Mouse (Mus musculus): Measurements from ENCODE around the gene Sema3a.

The Sema3a gene

DNA sequence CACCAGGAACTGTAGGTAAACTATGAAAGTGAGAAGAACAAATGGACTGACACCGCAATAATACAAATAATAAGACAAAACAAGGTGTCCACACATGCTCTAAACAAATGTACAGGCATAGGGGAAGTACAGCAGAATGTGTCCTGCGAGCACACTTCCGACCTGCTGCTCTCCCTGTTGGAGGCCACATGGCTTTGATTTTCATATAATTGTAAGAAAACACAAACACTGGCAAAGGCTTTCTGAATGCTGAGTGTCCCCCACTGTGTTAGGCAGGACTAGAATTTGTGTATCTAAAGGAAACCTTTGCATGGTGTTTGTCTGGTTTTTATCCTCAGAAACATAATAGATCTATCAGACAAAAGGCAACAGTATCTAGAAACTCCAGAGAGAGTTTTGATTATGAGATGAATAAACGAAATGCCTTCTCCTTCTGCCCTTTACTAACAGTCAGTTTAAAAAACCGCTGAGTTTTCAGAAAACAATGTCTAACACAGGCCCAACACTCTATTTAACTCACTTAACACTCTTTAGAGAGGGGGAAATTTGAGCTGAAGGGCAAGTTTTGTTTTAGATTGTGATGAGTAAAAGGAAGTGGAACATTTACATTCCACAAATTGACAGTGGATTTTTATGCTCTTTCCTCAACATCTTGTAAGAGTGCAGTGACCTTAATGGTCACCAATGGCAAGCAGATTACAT lies 193.7 kb downstream of the Sema3a start:
- DNase-seq (ENCODE audit: extremely low read depth, low read depth): no peak

DNA sequence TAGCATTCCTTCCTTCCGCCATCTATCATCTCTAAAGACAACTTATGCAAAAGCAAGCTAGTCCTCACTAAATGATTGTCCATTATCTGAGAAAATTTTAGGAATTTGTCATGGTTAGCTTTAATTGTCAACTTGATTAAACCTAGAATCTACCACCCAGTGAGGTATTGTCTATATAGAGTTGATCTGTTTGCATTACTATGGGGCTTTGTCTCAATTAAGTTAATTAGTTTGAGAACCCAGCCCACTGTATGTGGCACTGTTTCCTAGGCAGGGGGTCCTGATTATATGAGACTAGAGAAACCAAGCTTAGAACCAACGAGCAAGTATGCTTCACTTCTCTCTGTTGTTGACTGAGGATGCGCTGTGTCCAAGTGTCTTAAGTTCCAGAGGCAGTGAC lies 194.9 kb downstream of the Sema3a start:
- no peak for DNase-seq (ENCODE audit: extremely low read depth, low read depth)

GRCm38 (mm10) chr5:13327281-13327680 lies 202.1 kb downstream of the Sema3a start:
- DNase-seq (ENCODE audit: extremely low read depth, low read depth): no peak

DNA sequence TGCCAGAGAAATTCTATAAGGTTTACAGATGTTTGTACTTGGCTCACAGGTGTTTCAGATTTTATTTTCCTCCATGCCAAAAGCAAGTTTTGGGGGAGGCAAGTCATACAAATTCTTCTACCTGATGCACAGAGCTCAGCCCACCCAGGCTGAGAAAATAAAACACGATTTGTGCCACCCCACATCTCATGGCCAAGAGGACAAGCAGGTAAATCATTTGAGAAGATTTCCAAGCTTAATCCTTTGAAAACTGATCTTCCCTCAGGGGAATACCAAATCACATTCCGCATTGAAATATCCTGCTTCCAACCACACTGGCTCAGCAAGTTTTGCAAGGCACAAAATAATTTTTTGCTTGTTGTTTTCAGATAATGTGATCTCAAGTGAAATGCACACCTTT lies 206.2 kb downstream of the Sema3a start:
- no peak for DNase-seq (ENCODE audit: extremely low read depth, low read depth)

- DNase-seq (ENCODE audit: extremely low read depth, low read depth): no peak
Measured at GRCm38 (mm10) chr5:13337665-13338064, 212.5 kb downstream of the Sema3a start.

DNA sequence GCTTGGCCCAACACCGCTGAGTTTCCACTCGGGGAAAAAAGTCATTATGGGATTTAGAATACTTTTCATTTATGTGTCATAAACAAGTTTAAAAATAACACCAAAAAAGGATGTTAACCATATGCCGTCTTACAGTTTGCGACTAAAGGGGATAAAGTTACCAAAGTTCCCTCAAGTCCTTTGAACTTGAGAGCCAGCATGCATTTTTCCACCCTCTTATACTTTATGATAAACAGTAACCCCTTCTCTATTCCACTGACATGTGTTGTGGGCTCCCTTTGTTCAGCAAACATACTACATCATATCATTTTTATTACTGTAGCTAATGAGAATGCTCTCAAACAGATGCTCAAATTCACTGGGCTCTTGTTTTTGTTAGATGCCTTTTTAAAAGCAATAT lies 221.9 kb downstream of the Sema3a start:
- no peak for DNase-seq (ENCODE audit: extremely low read depth, low read depth)

DNA sequence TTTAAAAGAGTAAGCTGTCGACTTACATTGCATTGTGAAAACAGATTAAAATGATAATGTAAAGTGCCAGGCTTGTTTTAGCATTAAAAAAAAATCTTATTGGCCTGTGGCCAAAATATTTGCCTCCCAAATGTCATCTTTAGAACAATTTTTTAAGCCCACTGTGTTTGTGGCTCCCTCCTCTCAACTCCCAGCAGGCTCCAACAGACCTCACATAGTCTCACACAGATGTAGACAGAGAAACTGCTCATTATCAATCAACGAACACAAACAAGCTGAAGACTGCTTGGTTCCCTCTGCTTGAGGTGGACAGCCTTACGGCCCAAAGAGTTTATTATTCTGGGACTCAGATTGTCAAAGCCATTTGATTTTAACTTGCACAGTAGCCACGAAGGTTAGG lies 226.4 kb downstream of the Sema3a start:
- no peak for DNase-seq (ENCODE audit: extremely low read depth, low read depth)

DNA sequence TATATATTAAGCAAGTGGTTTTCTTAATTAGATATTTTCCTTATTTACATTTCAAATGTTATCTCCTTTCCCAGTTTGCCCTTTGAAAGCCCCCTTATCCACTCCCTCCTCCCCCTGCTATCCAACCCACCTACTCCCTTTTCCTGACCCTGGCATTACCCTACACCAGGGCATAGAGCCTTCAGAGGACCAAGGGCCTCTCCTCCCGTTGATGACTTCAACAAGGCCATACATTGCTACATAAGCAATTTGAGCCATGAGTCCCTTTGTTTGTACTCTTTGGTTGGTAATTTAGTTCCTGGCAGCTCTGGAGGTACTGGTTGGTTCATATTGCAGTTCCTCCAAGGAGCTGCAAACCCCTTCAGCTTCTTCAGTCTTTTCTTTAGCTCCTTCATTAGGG lies 227.8 kb downstream of the Sema3a start:
- DNase-seq (ENCODE audit: extremely low read depth, low read depth): no peak

DNA sequence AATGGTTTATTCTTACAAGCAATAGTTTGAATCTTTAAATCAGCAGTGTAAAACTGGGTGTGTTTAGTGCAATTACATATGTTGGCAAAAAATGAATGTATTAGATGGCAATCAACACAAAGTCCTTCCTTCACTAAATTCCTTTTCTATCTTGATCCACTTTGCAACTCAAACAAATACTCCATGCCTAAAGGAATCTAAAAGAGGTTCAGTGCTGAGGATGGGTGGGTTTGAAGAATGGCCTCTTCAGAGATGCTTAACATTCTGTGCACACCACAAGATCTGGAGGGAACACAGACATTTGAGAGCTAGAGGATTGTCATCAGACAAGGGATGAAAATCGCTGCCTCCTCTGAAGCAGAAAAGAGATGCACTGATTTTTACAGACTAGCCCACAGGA lies 228.3 kb downstream of the Sema3a start:
- DNase-seq (ENCODE audit: extremely low read depth, low read depth): no peak

- DNase-seq (ENCODE audit: extremely low read depth, low read depth): no peak
Measured at GRCm38 (mm10) chr5:13354913-13355312, 229.7 kb downstream of the Sema3a start.

DNA sequence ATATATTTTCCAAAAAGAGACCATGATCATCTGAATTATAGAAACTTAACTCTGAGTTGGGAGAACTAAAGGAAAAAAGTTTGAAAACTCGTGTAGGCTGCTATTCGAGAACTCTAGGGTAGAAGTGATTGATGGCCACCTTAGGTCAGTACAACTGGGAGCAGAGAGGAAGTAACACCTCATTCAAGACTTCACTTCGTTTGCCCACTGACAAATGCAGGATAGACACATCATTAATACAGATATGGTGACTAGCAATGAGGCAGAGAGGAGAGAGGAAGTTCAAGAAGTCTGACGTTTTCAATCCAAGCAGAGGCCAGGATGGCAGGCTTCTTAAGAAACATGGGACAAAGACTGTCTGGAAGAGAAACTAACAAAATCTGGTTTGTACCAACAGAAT lies 233.6 kb downstream of the Sema3a start:
- DNase-seq (ENCODE audit: extremely low read depth, low read depth): no peak

GRCm38 (mm10) chr5:13360711-13361110 lies 235.5 kb downstream of the Sema3a start:
- DNase-seq (ENCODE audit: extremely low read depth, low read depth): no peak

DNA sequence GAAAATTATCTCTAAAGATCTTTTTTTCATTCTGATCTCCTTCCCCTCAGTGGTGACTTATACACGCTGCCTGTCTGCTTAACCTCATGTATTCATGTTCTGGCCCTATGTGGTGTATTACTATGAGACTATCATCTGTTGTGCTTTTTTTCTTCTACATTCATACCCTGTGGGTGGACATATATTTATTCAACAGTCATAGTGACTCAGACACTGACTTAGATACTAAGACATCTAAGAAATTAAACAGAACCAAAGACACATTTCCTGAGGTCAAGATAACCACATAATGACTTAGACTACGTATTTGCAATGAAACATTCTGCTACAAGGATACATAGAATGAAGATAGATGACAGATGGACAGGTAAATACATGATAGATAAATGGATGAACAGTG lies 239.9 kb downstream of the Sema3a start:
- DNase-seq (ENCODE audit: extremely low read depth, low read depth): no peak

DNA sequence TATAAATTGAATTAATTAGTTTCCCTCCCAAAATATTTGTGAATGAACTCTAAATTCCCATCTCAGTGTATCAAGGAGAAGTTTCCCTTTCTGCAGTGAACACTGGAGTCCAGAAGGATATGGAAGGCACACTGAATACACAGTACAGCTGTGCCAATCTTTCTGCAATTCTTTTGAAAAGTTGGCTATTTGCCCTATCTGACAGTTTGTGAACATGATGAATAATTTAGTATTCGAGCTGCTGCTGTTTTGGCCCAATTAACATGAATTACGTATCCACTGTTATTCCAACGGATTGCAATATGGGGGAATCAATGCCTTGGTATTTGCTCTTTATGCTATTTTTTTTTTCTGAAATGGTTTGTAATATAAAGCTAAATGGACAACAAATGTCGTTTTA lies 254.0 kb downstream of the Sema3a start:
- no peak for DNase-seq (ENCODE audit: extremely low read depth, low read depth)

DNA sequence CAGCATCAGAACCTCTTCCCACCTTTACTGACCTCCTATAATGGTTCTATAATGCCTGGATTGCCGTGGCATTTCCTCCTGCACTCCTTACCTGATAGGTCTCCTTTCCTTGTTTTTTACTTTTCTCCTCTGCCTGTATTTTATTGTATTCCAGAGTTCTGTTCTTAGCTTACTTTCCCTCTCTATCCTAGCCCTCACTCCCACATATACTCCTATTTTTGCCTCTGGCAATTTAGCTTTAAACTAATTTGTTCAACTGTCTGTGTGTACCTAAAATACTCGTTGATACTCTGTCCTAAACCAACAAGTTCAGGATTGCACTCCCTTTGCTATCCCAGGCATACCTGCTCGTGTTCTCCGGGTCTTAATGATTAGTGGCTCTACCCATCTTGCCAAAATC lies 258.8 kb downstream of the Sema3a start:
- DNase-seq (ENCODE audit: extremely low read depth, low read depth): no peak

DNA sequence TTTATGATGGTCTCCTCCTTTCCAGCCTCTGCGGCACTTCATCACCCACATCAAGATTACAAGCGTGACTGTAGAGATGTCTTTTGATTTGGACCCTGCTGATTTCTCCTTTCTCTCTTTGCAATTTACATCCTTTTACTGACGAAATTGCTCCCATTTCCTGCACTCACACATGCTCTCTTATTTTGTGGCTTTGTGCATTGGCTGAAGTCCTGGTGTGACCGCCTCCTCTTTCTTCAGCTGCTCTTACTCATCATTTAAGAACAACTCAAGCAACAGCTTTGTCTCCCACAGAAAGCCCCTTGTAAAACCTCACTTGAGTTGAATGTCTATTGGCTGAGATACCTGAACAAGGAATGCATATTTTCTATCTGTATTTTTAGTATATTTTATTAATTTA lies 259.5 kb downstream of the Sema3a start:
- no peak for DNase-seq (ENCODE audit: extremely low read depth, low read depth)

GRCm38 (mm10) chr5:13386603-13387002 lies 261.4 kb downstream of the Sema3a start:
- DNase-seq (ENCODE audit: extremely low read depth, low read depth): no peak

DNA sequence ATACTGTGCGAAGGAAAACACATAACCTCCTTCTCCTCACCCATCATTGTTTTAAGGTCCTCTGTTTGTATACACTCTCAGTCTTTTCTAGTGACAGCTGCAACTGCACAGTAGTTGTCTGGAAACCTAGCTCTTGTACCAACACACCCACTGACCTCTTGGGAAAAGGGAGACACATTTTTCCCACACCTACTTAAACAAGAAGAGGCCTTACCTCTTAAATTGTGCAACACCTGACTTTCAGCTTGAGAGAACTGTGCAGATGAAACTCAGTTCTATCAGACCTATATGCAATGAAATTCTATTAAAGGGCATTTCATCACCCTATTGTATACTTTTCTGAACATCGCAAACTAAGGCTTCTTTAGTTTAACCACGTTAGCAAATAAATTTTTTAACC lies 262.5 kb downstream of the Sema3a start:
- no peak for DNase-seq (ENCODE audit: extremely low read depth, low read depth)

GRCm38 (mm10) chr5:13389995-13390394 lies 264.8 kb downstream of the Sema3a start:
- DNase-seq (ENCODE audit: extremely low read depth, low read depth): no peak

DNA sequence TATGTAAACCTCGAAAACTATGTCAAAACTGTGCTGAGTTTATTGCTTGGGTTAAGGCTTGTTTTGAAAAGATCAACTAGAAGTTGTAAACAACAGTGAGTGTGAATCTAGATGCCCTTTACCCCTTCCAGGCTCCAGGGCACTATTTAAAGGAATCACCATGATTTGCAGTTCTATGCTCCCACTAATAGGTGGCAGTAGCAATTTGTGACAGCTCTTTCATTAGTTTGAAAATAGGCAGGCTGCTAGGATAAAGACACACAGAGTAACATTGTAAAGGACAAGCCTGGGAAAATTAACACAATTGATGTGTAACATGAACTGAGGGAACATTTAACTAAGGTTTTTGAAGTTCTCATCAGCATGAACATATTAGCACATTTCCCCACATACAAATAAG lies 280.2 kb downstream of the Sema3a start:
- no peak for DNase-seq (ENCODE audit: extremely low read depth, low read depth)

GRCm38 (mm10) chr5:13406131-13406530 lies 280.9 kb downstream of the Sema3a start:
- DNase-seq (ENCODE audit: extremely low read depth, low read depth): no peak

GRCm38 (mm10) chr5:13411920-13412319 lies 286.7 kb downstream of the Sema3a start:
- no peak for DNase-seq (ENCODE audit: extremely low read depth, low read depth)

- no peak for DNase-seq (ENCODE audit: extremely low read depth, low read depth)
Measured at GRCm38 (mm10) chr5:13413915-13414525, 288.8 kb downstream of the Sema3a start.
